Mouse (Mus musculus): ENCODE results near the gene Sass6.

GRCm38 (mm10) chr3:116634853-116635252 lies 40.1 kb downstream of the Sass6 start:
- no peak for TF ChIP-seq CTCF (conservative IDR thresholded peaks at IDR 0.05; ENCODE audit: low read length)
- no peak for TF ChIP-seq NANOG (IDR thresholded peaks at IDR 0.05; ENCODE audit: borderline replicate concordance, low read length)
